Mouse (Mus musculus) limb, embryonic 15.5 days (tissue): ENCODE results near the gene Tsen54. TPM values are rescaled to one million over a fixed set of nuclear protein-coding genes. Genes with fewer than 3 reads are reported as not detected.

Experiments
- ATAC-seq: fragments of 200-750 bp; cut with Nextera tagmentation; 2 replicates; pipeline ENCODE4 v1.8.0; 2017; ENCODE audit warnings: low read depth, moderate TSS enrichment; ENCODE audit not compliant: insufficient number of reproducible peaks, low FRiP score, low TSS enrichment
- H3K27ac ChIP-seq: fragments of 300-500 bp; sonication (generic); 2 replicates; pipeline ENCODE4 v1.5.1; 2015; ENCODE audit warnings: moderate library complexity, mild to moderate bottlenecking, inconsistent platforms
- H3K27me3 ChIP-seq: fragments of 300-500 bp; sonication (generic); 2 replicates; pipeline ENCODE4 v1.6.1; 2015; ENCODE audit warnings: inconsistent platforms
- H3K36me3 ChIP-seq: fragments of 300-500 bp; sonication (generic); 2 replicates; pipeline ENCODE4 v1.6.1; 2015; ENCODE audit warnings: inconsistent platforms
- H3K4me1 ChIP-seq: fragments of 300-500 bp; sonication (generic); 2 replicates; pipeline ENCODE4 v1.6.1; 2015; ENCODE audit warnings: inconsistent platforms
- H3K4me2 ChIP-seq: fragments of 300-500 bp; sonication (generic); 2 replicates; pipeline ENCODE4 v1.6.1; 2015; ENCODE audit warnings: mild to moderate bottlenecking, inconsistent platforms
- H3K4me3 ChIP-seq: fragments of 300-500 bp; sonication (generic); 2 replicates; pipeline ENCODE4 v1.5.1; 2015; ENCODE audit warnings: mild to moderate bottlenecking, inconsistent platforms
- H3K9ac ChIP-seq: fragments of 300-500 bp; sonication (generic); 2 replicates; pipeline ENCODE4 v1.6.1; 2015; ENCODE audit warnings: inconsistent platforms
- H3K9me3 ChIP-seq: fragments of 300-500 bp; sonication (generic); 2 replicates; pipeline ENCODE4 v1.6.1; 2016; ENCODE audit warnings: inconsistent platforms
- WGBS: fragments of 180-500 bp; shearing (Covaris S2); methylation state at CpG from one replicate; pipeline ENCODE4 v1.1.7; 2015; 5-methylcytosine and 5-hydroxymethylcytosine counted together
- polyA plus RNA-seq: library from polyadenylated mRNA; unstranded; fragments of >200 nt; fragmentation: Nextera tagmentation; extraction: Ambion mirVana; gene quantifications from 2 replicates; pipeline ENCODE4 v1.2.1, GENCODE M21; 2015

The Tsen54 gene
- polyA plus RNA-seq = 29.5 and 31.3 TPM in 2 replicates

DNA sequence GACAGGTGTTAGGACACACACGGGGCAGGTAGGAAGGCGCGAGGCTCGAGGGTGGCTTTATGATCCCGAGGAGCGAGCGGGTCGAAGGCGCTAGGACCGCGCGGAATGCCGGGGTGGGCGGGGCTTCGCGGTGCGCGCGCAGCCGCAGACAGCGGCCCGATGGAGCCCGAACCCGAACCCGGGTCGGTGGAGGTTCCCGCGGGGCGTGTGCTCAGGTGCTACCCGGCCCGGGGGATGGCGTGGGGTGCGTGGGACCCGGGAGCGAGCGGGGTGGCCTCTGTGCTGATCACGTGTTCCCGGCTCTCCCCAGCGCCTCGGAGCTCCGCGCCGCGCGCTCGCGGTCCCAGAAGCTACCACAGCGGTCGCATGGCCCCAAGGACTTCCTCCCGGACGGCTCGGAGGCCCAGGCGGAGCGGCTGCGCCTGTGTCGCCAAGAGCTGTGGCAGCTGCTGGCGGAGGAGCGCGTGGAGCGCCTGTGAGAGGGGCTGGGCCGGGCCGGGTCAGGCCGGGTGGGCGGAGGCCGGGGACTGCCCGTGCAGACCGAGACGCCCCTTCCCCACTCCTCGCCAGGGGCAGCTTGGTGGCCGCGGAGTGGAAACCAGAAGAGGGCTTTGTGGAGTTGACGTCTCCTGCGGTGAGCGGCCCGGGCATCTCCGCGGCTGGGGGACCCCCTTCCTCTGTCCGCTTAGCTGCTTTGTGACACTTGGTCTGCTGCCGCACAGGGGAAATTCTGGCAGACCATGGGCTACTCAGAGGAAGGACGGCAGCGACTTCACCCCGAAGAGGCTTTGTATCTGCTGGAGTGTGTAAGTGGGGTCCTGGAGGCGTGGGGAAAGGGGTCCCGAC is at the start of gene Tsen54:
Gene Tsen54, plus strand, starts transcription at position 120 of the 846 bp plus-strand sequence.
- no peaks in the 10 kb centered on the region for H3K9me3 ChIP-seq
- peak within 1 kb of the TSS; percentile 88 for H3K27ac ChIP-seq
- H3K9ac ChIP-seq = peak within 1 kb of the TSS; percentile 79
- WGBS = under 1% methylated on average over 84 of the region's 84 CpGs
- peak within 1 kb of the TSS; percentile 91 for H3K4me2 ChIP-seq
- H3K36me3 ChIP-seq = peaks cover 33% of the 10 kb centered on the region
- ATAC-seq = peak; percentile 33
- no peaks in the 10 kb centered on the region for H3K27me3 ChIP-seq
- H3K4me3 ChIP-seq = peak within 1 kb of the TSS; percentile 96
- H3K4me1 ChIP-seq = peaks cover 49% of the 10 kb centered on the region

DNA sequence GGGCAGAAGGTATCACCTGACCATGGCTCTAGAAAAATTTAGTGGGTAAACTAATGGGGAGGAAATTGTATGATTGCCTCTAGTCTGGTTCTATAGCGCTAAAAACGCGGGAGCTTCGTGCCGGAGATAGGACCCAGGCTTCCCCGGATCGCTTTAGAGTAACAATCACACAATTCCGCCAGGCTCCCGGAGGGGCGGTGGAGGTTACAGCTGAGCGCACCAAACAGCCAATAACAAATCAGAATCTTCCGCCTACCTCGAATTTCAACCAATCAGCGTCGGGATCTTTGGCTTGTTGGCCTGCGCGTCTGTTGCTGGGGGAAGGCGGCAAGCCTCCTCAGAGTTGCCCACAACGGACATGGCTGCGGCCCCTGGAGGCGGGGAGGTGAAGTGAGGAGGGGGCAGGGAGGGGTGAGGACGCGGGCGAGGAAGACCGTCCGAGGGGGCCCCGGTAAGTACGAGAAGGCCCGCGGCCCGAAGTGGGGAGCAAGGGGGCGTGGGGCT is 49.4 kb upstream of the Tsen54 start, which contains the start of gene Tmem94:
Gene Tmem94, plus strand, starts transcription at position 331 of the 504 bp plus-strand sequence.
- Histone ChIP-seq H3K9me3 (no peaks in the 10 kb centered on the region), H3K9ac (peak within 1 kb of the TSS; percentile 87), H3K27ac (peak within 1 kb of the TSS; percentile 91), H3K27me3 (no peaks in the 10 kb centered on the region), H3K36me3 (no peaks in the 10 kb centered on the region), H3K4me2 (peak within 1 kb of the TSS; percentile 59), H3K4me3 (peak within 1 kb of the TSS; percentile 87), H3K4me1 (peaks cover 18% of the 10 kb centered on the region)
- ATAC-seq = peak; percentile 93
- WGBS = under 1% methylated on average over 32 of the region's 32 CpGs

DNA sequence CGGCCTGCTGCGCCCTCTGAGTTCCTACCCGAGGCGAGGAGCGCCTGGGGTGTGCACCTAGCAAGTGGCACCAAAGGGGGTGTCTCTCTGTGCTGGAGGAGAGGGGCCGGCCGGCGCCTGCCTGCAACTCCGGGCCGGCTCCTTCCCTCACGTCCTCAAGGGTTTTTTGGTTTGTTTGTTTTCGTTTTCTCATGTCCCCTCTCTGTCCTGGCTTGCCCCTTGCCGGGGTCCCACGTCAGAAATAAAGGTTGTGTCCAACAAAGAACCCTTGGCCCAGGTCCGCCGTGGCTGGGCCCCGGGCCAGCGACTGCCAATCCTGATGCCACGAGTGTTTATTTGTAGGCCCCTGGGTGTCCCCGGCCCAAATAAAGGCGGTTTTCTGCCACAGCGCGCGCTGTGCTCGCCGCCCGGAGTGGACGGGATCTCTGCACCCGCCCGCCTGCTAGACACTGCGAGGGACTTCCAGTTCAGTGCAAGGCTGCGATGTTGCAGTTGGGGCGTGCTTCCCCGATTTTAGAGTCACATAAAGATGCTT is 48.9 kb upstream of the Tsen54 start:
- H3K9ac ChIP-seq = peak overlapping the region; percentile 87
- H3K27me3 ChIP-seq = no peaks in the 10 kb centered on the region
- no peaks in the 10 kb centered on the region for H3K36me3 ChIP-seq
- peak; percentile 75 for ATAC-seq
- under 1% methylated on average over 34 of the region's 34 CpGs for WGBS
- no peaks in the 10 kb centered on the region for H3K9me3 ChIP-seq
- H3K4me3 ChIP-seq = peak overlapping the region; percentile 87
- peaks cover 18% of the 10 kb centered on the region for H3K4me1 ChIP-seq
- H3K27ac ChIP-seq = peak overlapping the region; percentile 91
- peak overlapping the region; percentile 59 for H3K4me2 ChIP-seq

DNA sequence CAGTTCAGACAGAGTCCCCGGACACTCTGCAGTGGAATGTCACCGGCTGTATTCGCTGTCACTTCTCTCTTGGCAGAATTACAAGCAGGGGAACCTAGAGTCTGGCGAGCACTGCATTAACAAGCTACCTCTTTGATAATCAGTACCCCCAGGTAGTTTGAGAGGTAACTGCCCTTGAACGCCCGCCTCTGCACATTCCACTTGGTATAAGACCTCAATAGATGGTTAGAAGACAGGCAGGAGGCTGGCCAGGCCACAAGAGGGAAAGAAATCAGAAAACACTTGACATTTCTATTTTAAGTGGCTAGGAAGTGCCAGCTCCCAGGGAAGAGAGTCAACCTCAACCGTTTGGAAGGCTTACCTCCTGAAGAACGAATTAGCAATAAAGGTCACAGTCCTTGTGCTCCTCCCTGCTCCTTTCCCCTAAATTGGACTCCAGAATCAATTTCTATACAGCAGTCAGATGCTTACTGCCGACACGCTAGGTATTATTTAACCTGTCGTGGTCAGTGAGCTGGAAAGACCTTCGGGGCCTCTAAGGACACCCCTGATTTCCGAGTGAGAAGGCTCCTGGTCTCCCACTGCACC is 48.1 kb upstream of the Tsen54 start:
- no peak for ATAC-seq
- WGBS = 30% methylated on average over 13 of the region's 13 CpGs
- Histone ChIP-seq H3K4me1 (peaks cover 18% of the 10 kb centered on the region), H3K36me3 (no peaks in the 10 kb centered on the region), H3K27ac (peak overlapping the region; percentile 91), H3K27me3 (no peaks in the 10 kb centered on the region), H3K4me3 (peak overlapping the region; percentile 87), H3K9me3 (no peaks in the 10 kb centered on the region), H3K9ac (peak overlapping the region; percentile 87), H3K4me2 (peak overlapping the region; percentile 59)

DNA sequence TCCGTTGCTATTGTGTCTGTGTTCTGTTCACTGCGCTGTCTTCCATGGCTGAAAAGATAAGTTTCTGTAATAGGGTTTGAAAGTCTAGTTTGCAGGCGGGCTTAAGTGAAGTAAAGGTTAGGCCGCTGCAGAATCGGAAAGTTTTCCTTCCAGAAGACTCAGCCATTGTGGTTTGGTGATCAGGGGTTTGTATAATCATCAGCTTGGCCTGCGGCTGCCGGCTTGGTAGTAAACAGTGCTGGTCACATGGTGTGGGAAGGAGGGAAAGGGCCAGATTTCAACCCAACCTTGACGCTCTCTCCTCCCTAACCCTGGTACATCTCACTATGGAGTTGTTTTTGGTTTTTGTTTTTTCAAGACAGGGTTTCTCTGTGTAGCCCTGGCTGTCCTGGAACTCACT is 47.5 kb upstream of the Tsen54 start:
- Histone ChIP-seq H3K9me3 (no peaks in the 10 kb centered on the region), H3K4me2 (no peak overlapping the region), H3K4me1 (peaks cover 18% of the 10 kb centered on the region), H3K27ac (peak overlapping the region; percentile 91; the same call in 1 of the 2 replicates), H3K27me3 (no peaks in the 10 kb centered on the region), H3K36me3 (no peaks in the 10 kb centered on the region), H3K9ac (no peak overlapping the region), H3K4me3 (peak overlapping the region; percentile 87; the same call in 1 of the 2 replicates)
- WGBS = 81% methylated on average over 8 of the region's 8 CpGs
- ATAC-seq = no peak

DNA sequence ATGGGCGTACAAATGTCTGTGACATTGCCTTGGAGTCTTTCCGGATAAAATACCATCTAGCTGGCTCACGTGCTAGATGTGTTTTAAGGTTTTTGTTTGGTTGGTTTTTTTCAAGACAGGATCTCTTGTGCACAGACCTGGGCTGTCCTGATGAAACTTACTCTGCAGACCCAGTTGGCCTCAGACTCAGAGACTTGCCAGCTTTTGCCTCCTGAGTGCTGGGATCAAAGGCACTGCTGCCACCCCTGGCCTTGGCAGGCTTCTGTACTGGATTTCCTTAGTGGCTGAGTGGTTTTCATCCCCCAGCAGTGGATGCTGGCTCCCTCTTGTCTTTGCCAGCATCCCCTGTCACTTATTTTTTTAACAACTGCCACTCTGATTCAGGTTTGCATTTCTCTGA is 45.6 kb upstream of the Tsen54 start:
- Histone ChIP-seq H3K9me3 (no peaks in the 10 kb centered on the region), H3K36me3 (no peaks in the 10 kb centered on the region), H3K4me1 (peaks cover 18% of the 10 kb centered on the region), H3K4me2 (no peak overlapping the region), H3K4me3 (no peak overlapping the region), H3K27me3 (no peaks in the 10 kb centered on the region), H3K27ac (peak overlapping the region; percentile 43; the same call in 1 of the 2 replicates), H3K9ac (no peak overlapping the region)
- no peak for ATAC-seq
- 89% methylated on average over 3 of the region's 3 CpGs for WGBS

DNA sequence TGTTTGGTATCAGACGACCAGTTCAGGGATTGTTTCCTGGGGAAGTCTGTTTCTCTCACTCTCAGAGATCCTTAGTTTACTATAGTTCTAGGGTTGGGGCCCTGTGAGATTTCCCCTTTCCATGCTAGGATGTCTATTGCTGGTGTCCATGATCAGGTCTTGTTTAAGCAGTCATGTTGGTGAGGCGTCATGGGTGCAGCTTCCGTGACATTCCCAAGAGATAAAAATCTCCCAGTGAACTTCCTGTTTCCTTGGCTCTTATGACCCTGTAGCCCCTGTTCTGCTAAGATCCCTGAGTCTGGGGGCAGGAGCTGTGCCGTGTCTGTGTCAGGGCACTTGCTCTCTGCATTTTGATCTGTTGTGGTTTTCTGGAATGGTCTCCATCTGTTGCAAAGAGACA is 39.9 kb upstream of the Tsen54 start:
- H3K27me3 ChIP-seq = no peaks in the 10 kb centered on the region
- H3K9ac ChIP-seq = no peak overlapping the region
- no peak overlapping the region for H3K4me3 ChIP-seq
- no peaks in the 10 kb centered on the region for H3K9me3 ChIP-seq
- no peak for ATAC-seq
- H3K36me3 ChIP-seq = peaks cover 8% of the 10 kb centered on the region; the same call in 1 of the 2 replicates
- 0 out of 2 replicates have a peak overlapping the region, but pooled peaks have one; percentile 27 for H3K27ac ChIP-seq
- no peak overlapping the region for H3K4me2 ChIP-seq
- 65% methylated on average over 4 of the region's 4 CpGs for WGBS
- H3K4me1 ChIP-seq = peaks cover 44% of the 10 kb centered on the region

DNA sequence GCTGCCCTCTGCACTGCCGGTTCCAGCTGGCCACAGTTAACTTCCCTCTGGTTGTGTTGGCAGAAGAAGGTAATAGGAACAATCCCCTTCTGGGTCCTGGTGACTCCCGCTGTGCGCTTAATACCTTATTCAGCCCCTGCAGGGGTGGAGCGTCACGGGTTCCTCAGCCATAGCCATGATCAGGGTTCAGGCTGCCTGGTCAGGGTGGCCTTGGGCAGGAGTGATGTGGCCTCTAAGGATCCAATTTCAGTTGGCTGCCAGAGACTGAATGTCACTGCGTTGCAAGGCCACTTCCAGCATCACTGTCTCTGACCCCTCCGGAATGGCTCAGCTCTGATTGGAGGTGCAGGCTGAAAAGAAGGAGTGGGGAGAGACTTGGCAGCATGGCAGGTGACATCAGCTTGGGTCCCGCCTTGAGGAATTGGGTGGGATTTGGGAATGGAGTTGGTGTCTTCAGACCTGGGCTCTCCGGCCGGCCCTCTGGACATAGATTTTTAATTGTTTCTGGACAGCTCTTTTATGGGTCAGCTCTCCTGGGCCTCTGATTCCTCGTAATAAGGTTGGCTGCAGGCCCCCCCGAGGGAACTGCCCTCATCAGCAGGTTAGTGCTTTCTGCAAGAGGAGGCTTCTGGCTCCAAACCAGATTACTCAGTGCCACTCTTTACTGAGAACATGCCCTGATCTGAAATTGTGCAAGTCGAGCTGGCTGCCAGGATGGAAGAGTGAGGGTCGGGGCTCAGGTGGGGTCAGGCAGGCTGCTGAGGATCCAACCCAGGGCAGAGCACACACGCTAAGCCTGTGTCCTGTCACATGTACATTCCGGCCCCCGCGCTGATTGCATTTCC is 38.5 kb upstream of the Tsen54 start:
- H3K36me3 ChIP-seq = peaks cover 12% of the 10 kb centered on the region; the same call in 1 of the 2 replicates
- no peaks in the 10 kb centered on the region for H3K9me3 ChIP-seq
- peak overlapping the region; percentile 71 for H3K27ac ChIP-seq
- H3K9ac ChIP-seq = no peak overlapping the region
- WGBS = 34% methylated on average over 18 of the region's 18 CpGs
- H3K4me1 ChIP-seq = peaks cover 56% of the 10 kb centered on the region
- ATAC-seq = peak; percentile 27; the same call in 1 of the 2 replicates
- peak overlapping the region; percentile 22; the same call in 1 of the 2 replicates for H3K4me2 ChIP-seq
- H3K4me3 ChIP-seq = no peak overlapping the region
- H3K27me3 ChIP-seq = no peaks in the 10 kb centered on the region

DNA sequence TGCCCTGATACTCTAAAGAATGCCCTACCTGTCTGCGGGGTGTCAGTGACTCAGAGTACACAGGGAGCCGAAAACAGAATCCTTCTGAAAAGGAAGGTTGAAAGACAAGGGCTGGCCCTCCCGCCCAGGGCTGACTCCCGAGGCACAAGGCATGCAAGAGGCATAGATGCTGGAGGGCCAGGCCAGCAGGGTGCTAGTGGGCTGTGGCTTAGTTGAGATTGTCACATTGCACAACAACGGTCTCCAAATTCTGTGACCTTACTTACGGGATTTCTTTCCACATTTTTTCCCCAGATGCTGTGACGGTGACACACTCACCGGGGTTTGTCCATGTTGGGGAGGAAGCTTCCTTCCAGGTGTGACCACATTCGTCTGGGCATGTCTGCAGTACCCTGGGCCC is 37.6 kb upstream of the Tsen54 start:
- no peak overlapping the region for H3K4me3 ChIP-seq
- WGBS = 66% methylated on average over 9 of the region's 9 CpGs
- H3K9me3 ChIP-seq = no peaks in the 10 kb centered on the region
- peaks cover 56% of the 10 kb centered on the region for H3K4me1 ChIP-seq
- H3K9ac ChIP-seq = no peak overlapping the region
- H3K27me3 ChIP-seq = no peaks in the 10 kb centered on the region
- peaks cover 15% of the 10 kb centered on the region; the same call in 1 of the 2 replicates for H3K36me3 ChIP-seq
- ATAC-seq = no peak
- H3K27ac ChIP-seq = peak overlapping the region; percentile 43
- H3K4me2 ChIP-seq = no peak overlapping the region

DNA sequence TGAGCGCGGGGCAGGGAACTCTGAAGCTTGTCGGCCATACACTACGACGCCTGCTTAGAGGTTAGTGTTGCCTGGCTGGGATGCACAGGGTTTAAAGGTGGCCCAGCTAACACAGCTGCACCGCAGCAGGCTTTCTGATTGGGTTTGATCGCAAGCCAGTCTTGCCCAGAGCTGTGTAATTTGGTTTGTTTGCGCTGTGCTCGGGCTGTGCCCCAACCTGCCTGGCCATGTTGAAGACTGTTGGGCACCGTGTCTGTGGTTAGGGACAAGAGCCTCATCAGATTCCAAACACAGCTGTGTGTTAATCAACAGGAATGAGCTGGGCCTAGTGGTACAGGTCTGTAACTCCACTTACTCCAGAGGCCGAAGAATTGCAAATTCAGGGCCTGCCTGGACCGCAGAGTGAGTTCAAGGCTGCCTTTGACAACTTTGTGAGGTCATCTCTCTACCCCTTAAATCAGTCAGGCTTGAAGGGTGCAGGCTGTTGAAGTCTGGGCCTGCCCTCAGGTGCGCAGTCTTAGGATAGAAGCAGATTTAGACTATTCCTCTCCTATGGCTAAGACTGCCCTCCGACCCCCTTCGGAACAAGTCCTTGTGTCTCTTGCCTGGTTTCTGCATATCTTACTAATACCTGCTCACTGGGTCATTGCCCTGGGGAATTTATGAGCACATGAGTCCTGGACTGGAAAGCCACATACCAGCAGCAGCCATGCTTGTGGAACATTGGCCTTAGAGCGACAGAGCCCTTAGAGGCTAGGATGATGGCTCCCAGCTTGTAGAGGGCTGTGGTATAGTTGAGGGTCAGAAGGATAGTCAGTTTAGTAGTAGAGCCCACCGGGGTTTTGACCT is 36.8 kb upstream of the Tsen54 start:
- ATAC-seq = no peak
- H3K4me3 ChIP-seq = no peak overlapping the region
- WGBS = 75% methylated on average over 17 of the region's 17 CpGs
- no peaks in the 10 kb centered on the region for H3K27me3 ChIP-seq
- H3K4me1 ChIP-seq = peaks cover 56% of the 10 kb centered on the region
- no peaks in the 10 kb centered on the region for H3K9me3 ChIP-seq
- no peak overlapping the region for H3K4me2 ChIP-seq
- no peak overlapping the region for H3K9ac ChIP-seq
- H3K27ac ChIP-seq = peak overlapping the region; percentile 43; the same call in 1 of the 2 replicates
- peaks cover 15% of the 10 kb centered on the region; the same call in 1 of the 2 replicates for H3K36me3 ChIP-seq
